Mouse (Mus musculus) myocyte (in vitro differentiated cells): ENCODE data around the gene Mboat2.

Source experiments
- POLR2A ChIP-seq: IDR thresholded peaks from one replicate; pipeline ENCODE4 v1.6.1; 2011; ENCODE audit warnings: low read depth, mild to moderate bottlenecking, control low read depth, moderate library complexity; ENCODE audit not compliant: insufficient read length
- USF1 ChIP-seq: IDR thresholded peaks from one replicate; pipeline ENCODE4 v1.6.1; 2011; ENCODE audit warnings: low read depth, mild to moderate bottlenecking, control low read depth, moderate library complexity

GRCm38 (mm10) chr12:24947065-24947464, 116.4 kb downstream of the Mboat2 start:
- TF ChIP-seq POLR2A = no peak
- TF ChIP-seq USF1 = no peak
